Mouse (Mus musculus) left cerebral cortex, postnatal 14 days (tissue): ENCODE results near the gene Etfb. TPM values are rescaled to one million over a fixed set of nuclear protein-coding genes. Genes with fewer than 3 reads are reported as not detected.

Source experiments
- DNase-seq, 2 experiments: peaks; one replicate each; pipeline ENCODE4 v3.0.0; 2021 to 2022; ENCODE audit warnings: low spot score in 2 of 2, mixed read lengths in 1 of 2
- intact Hi-C: fragments of 180-260 bp; cut with DNase I; formaldehyde crosslinking; loops from one replicate; pipeline ENCODE4 v1.15.1; 2025
- total RNA-seq, 2 experiments: library from RNA; stranded (reverse); gene quantifications; 2 replicates each; pipeline ENCODE4 v1.2.3; 2021

Gene Etfb
- total RNA-seq, 2 experiments from 2014 or later = 51.9 to 52.6 TPM

GRCm38 (mm10) chr7:43443126-43443916, 562 bp upstream of the Etfb start:
- peak; percentile 38 to 66 for DNase-seq
- intact Hi-C loops = loop anchor here (10.0 kb wide), 1 partner anchor 129 kb away; the partner anchor contains the start of gene Zfp715

- intact Hi-C loops = loop anchor here (10.0 kb wide), 1 partner anchor 133 kb away; the partner anchor contains the start of gene Zfp715
- DNase-seq = no peak
These were observed 3.9 kb downstream of the Etfb start for GRCm38 (mm10) chr7:43447801-43448200.

GRCm38 (mm10) chr7:43448246-43448645, 4.4 kb downstream of the Etfb start:
- intact Hi-C loops = loop anchor here (10.0 kb wide), 1 partner anchor 133 kb away; the partner anchor contains the start of gene Zfp715
- DNase-seq = no peak

- intact Hi-C loops = loop anchor here (10.0 kb wide), 1 partner anchor 135 kb away; the partner anchor contains the start of gene Zfp715
These were observed 5.9 kb downstream of the Etfb start for GRCm38 (mm10) chr7:43449811-43450210.

GRCm38 (mm10) chr7:43451726-43452125, 7.8 kb downstream of the Etfb start:
- intact Hi-C loops = no loop called here
- DNase-seq = no peak

More at GRCm38 (mm10) chr7:43449811-43450210, 5.9 kb downstream of the Etfb start:
- DNase-seq = no peak

- intact Hi-C loops = no loop called here
- no peak for DNase-seq
These were observed 8.7 kb downstream of the Etfb start for GRCm38 (mm10) chr7:43452609-43453008.

GRCm38 (mm10) chr7:43453599-43454355, 9.9 kb downstream of the Etfb start:
- intact Hi-C loops = no loop called here
- DNase-seq = no peak

- intact Hi-C loops = no loop called here
- no peak for DNase-seq
These were observed 10.5 kb downstream of the Etfb start for GRCm38 (mm10) chr7:43454371-43454770.

- intact Hi-C loops = loop anchor here (10.0 kb wide), 1 partner anchor 178 kb away; no protein-coding TSS in a partner anchor
These were observed 19.0 kb downstream of the Etfb start, which contains the start of gene Vsig10l for GRCm38 (mm10) chr7:43462851-43463250. Gene Vsig10l, plus strand, starts transcription at chr7:43463151.

GRCm38 (mm10) chr7:43463976-43464375, 20.1 kb downstream of the Etfb start:
- intact Hi-C loops = loop anchor here (10.0 kb wide), 1 partner anchor 179 kb away; no protein-coding TSS in a partner anchor

More at GRCm38 (mm10) chr7:43462851-43463250, 19.0 kb downstream of the Etfb start, which contains the start of gene Vsig10l:
- no peak for DNase-seq

GRCm38 (mm10) chr7:43464864-43465343, 21.0 kb downstream of the Etfb start:
- DNase-seq = no peak
- intact Hi-C loops = loop anchor here (5.0 to 10.0 kb wide), 2 partner anchors 43 to 180 kb away; no protein-coding TSS in a partner anchor

More at GRCm38 (mm10) chr7:43463976-43464375, 20.1 kb downstream of the Etfb start:
- no peak for DNase-seq

GRCm38 (mm10) chr7:43465344-43466098, 21.6 kb downstream of the Etfb start:
- DNase-seq = peak; percentile 78 to 91
- intact Hi-C loops = loop anchor here (5.0 to 10.0 kb wide), 2 partner anchors 43 to 181 kb away; no protein-coding TSS in a partner anchor

- intact Hi-C loops = loop anchor here (5.0 to 10.0 kb wide), 2 partner anchors 44 to 181 kb away; no protein-coding TSS in a partner anchor
- DNase-seq = peak; percentile 76 to 85
These were observed 22.3 kb downstream of the Etfb start for GRCm38 (mm10) chr7:43466099-43466694.

- peak in 1 of 2 experiments; percentile 36 for DNase-seq
These were observed 26.5 kb downstream of the Etfb start for GRCm38 (mm10) chr7:43470373-43470772.

GRCm38 (mm10) chr7:43475706-43476105, 31.8 kb downstream of the Etfb start:
- intact Hi-C loops = no loop called here
- no peak for DNase-seq

More at GRCm38 (mm10) chr7:43470373-43470772, 26.5 kb downstream of the Etfb start:
- intact Hi-C loops = no loop called here

GRCm38 (mm10) chr7:43476376-43476775, 32.5 kb downstream of the Etfb start:
- no peak for DNase-seq
- intact Hi-C loops = no loop called here

GRCm38 (mm10) chr7:43481191-43481590, 37.3 kb downstream of the Etfb start:
- intact Hi-C loops = no loop called here
- peak; percentile 62 to 86 for DNase-seq

- intact Hi-C loops = no loop called here
- peak; percentile 46 to 63 for DNase-seq
These were observed 38.3 kb downstream of the Etfb start for GRCm38 (mm10) chr7:43482090-43482716.
